Mouse (Mus musculus): ENCODE data around the gene Klhl18. TPM values are rescaled to one million over a fixed set of nuclear protein-coding genes. Genes with fewer than 3 reads are reported as not detected.

Gene Klhl18
- polyA plus RNA-seq, 1 experiment = 10.6 TPM

- TF ChIP-seq CTCF (IDR thresholded peaks at IDR 0.05; ENCODE audit: control insufficient read depth, insufficient read depth, insufficient read length) = no peak
- TF ChIP-seq MAX (IDR thresholded peaks at IDR 0.05) = no peak
- no peak for TF ChIP-seq FOSL1 (IDR thresholded peaks at IDR 0.05; ENCODE audit: insufficient read depth, low read length, poor library complexity, severe bottlenecking)
- no peak for TF ChIP-seq MYOG (IDR thresholded peaks at IDR 0.05; ENCODE audit: control insufficient read depth, extremely low read depth, insufficient read length)
- TF ChIP-seq CEBPB (IDR thresholded peaks at IDR 0.05; ENCODE audit: low read depth) = no peak
- TF ChIP-seq MYOD1 (IDR thresholded peaks at IDR 0.05; ENCODE audit: control insufficient read depth, insufficient read length, low read depth) = no peak
- TF ChIP-seq USF1 (IDR thresholded peaks at IDR 0.05; ENCODE audit: low read depth) = no peak
- no peaks in the 10 kb centered on the region for H3K79me3 ChIP-seq (ENCODE audit: low read depth)
- no peak overlapping the region for H3ac ChIP-seq (ENCODE audit: control insufficient read depth, insufficient read length, low read depth)
- H3K27me3 ChIP-seq (ENCODE audit: control insufficient read depth, insufficient read depth, insufficient read length) = no peaks in the 10 kb centered on the region
- no peak overlapping the region for H3K4me3 ChIP-seq (ENCODE audit: insufficient read depth, poor library complexity, severe bottlenecking)
- H3K79me2 ChIP-seq (ENCODE audit: control insufficient read depth, insufficient read depth) = no peaks in the 10 kb centered on the region
- H3K36me3 ChIP-seq (ENCODE audit: control insufficient read depth, insufficient read depth) = no peaks in the 10 kb centered on the region
Observed at GRCm38 (mm10) chr9:110460884-110461815, 15.3 kb downstream of the Klhl18 start.

GRCm38 (mm10) chr9:110459145-110459727 is 17.3 kb downstream of the Klhl18 start:
- TF ChIP-seq USF1 (IDR thresholded peaks at IDR 0.05; ENCODE audit: low read depth) (no peak), CEBPB (IDR thresholded peaks at IDR 0.05; ENCODE audit: low read depth) (no peak), MYOG (IDR thresholded peaks at IDR 0.05; ENCODE audit: control insufficient read depth, extremely low read depth, insufficient read length) (no peak), FOSL1 (IDR thresholded peaks at IDR 0.05; ENCODE audit: insufficient read depth, low read length, poor library complexity, severe bottlenecking) (no peak), CTCF (IDR thresholded peaks at IDR 0.05; ENCODE audit: control insufficient read depth, insufficient read depth, insufficient read length) (no peak), MYOD1 (IDR thresholded peaks at IDR 0.05; ENCODE audit: control insufficient read depth, insufficient read length, low read depth) (no peak), MAX (IDR thresholded peaks at IDR 0.05) (no peak)

GRCm38 (mm10) chr9:110457926-110458325 is 18.6 kb downstream of the Klhl18 start:
- Histone ChIP-seq H3K79me2 (ENCODE audit: control insufficient read depth, insufficient read depth) (no peaks in the 10 kb centered on the region), H3K79me3 (ENCODE audit: low read depth) (no peaks in the 10 kb centered on the region), H3K36me3 (ENCODE audit: control insufficient read depth, insufficient read depth) (no peaks in the 10 kb centered on the region), H3K4me3 (ENCODE audit: insufficient read depth, poor library complexity, severe bottlenecking) (no peak overlapping the region), H3K27me3 (ENCODE audit: control insufficient read depth, insufficient read depth, insufficient read length) (no peaks in the 10 kb centered on the region), H3ac (ENCODE audit: control insufficient read depth, insufficient read length, low read depth) (no peak overlapping the region)
- TF ChIP-seq CTCF (IDR thresholded peaks at IDR 0.05; ENCODE audit: control insufficient read depth, insufficient read depth, insufficient read length) (no peak), USF1 (IDR thresholded peaks at IDR 0.05; ENCODE audit: low read depth) (no peak), MAX (IDR thresholded peaks at IDR 0.05) (no peak), FOSL1 (IDR thresholded peaks at IDR 0.05; ENCODE audit: insufficient read depth, low read length, poor library complexity, severe bottlenecking) (no peak), CEBPB (IDR thresholded peaks at IDR 0.05; ENCODE audit: low read depth) (no peak), MYOD1 (IDR thresholded peaks at IDR 0.05; ENCODE audit: control insufficient read depth, insufficient read length, low read depth) (no peak)

More at GRCm38 (mm10) chr9:110459145-110459727, 17.3 kb downstream of the Klhl18 start:
- Histone ChIP-seq H3K27me3 (ENCODE audit: control insufficient read depth, insufficient read depth, insufficient read length) (no peaks in the 10 kb centered on the region), H3K36me3 (ENCODE audit: control insufficient read depth, insufficient read depth) (no peaks in the 10 kb centered on the region), H3K79me2 (ENCODE audit: control insufficient read depth, insufficient read depth) (no peaks in the 10 kb centered on the region), H3K4me3 (ENCODE audit: insufficient read depth, poor library complexity, severe bottlenecking) (no peak overlapping the region), H3K79me3 (ENCODE audit: low read depth) (no peaks in the 10 kb centered on the region), H3ac (ENCODE audit: control insufficient read depth, insufficient read length, low read depth) (no peak overlapping the region)

- Histone ChIP-seq H3K79me3 (ENCODE audit: low read depth) (no peaks in the 10 kb centered on the region), H3K79me2 (ENCODE audit: control insufficient read depth, insufficient read depth) (no peaks in the 10 kb centered on the region), H3K4me3 (ENCODE audit: insufficient read depth, poor library complexity, severe bottlenecking) (no peak overlapping the region), H3ac (ENCODE audit: control insufficient read depth, insufficient read length, low read depth) (no peak overlapping the region), H3K36me3 (ENCODE audit: control insufficient read depth, insufficient read depth) (peaks cover 9% of the 10 kb centered on the region), H3K27me3 (ENCODE audit: control insufficient read depth, insufficient read depth, insufficient read length) (no peaks in the 10 kb centered on the region)
- TF ChIP-seq MYOG (IDR thresholded peaks at IDR 0.05; ENCODE audit: control insufficient read depth, extremely low read depth, insufficient read length) (no peak), CEBPB (IDR thresholded peaks at IDR 0.05; ENCODE audit: low read depth) (no peak), MAX (IDR thresholded peaks at IDR 0.05) (no peak), MYOD1 (IDR thresholded peaks at IDR 0.05; ENCODE audit: control insufficient read depth, insufficient read length, low read depth) (no peak), CTCF (IDR thresholded peaks at IDR 0.05; ENCODE audit: control insufficient read depth, insufficient read depth, insufficient read length) (no peak), USF1 (IDR thresholded peaks at IDR 0.05; ENCODE audit: low read depth) (no peak), FOSL1 (IDR thresholded peaks at IDR 0.05; ENCODE audit: insufficient read depth, low read length, poor library complexity, severe bottlenecking) (no peak)
Observed at GRCm38 (mm10) chr9:110452523-110452922, 24.0 kb downstream of the Klhl18 start.

- no peak overlapping the region for H3K4me3 ChIP-seq (ENCODE audit: insufficient read depth, poor library complexity, severe bottlenecking)
- H3K36me3 ChIP-seq (ENCODE audit: control insufficient read depth, insufficient read depth) = peaks cover 9% of the 10 kb centered on the region
- H3K79me3 ChIP-seq (ENCODE audit: low read depth) = no peaks in the 10 kb centered on the region
- H3ac ChIP-seq (ENCODE audit: control insufficient read depth, insufficient read length, low read depth) = no peak overlapping the region
- H3K79me2 ChIP-seq (ENCODE audit: control insufficient read depth, insufficient read depth) = no peaks in the 10 kb centered on the region
- H3K27me3 ChIP-seq (ENCODE audit: control insufficient read depth, insufficient read depth, insufficient read length) = no peaks in the 10 kb centered on the region
- TF ChIP-seq USF1 (IDR thresholded peaks at IDR 0.05; ENCODE audit: low read depth) (no peak), MAX (IDR thresholded peaks at IDR 0.05) (no peak), MYOD1 (IDR thresholded peaks at IDR 0.05; ENCODE audit: control insufficient read depth, insufficient read length, low read depth) (no peak), FOSL1 (IDR thresholded peaks at IDR 0.05; ENCODE audit: insufficient read depth, low read length, poor library complexity, severe bottlenecking) (no peak), CTCF (IDR thresholded peaks at IDR 0.05; ENCODE audit: control insufficient read depth, insufficient read depth, insufficient read length) (peak; percentile 42), CEBPB (IDR thresholded peaks at IDR 0.05; ENCODE audit: low read depth) (no peak), MYOG (IDR thresholded peaks at IDR 0.05; ENCODE audit: control insufficient read depth, extremely low read depth, insufficient read length) (no peak)
Observed at GRCm38 (mm10) chr9:110448857-110449617, 27.5 kb downstream of the Klhl18 start.
